In the genomic region with DNA sequence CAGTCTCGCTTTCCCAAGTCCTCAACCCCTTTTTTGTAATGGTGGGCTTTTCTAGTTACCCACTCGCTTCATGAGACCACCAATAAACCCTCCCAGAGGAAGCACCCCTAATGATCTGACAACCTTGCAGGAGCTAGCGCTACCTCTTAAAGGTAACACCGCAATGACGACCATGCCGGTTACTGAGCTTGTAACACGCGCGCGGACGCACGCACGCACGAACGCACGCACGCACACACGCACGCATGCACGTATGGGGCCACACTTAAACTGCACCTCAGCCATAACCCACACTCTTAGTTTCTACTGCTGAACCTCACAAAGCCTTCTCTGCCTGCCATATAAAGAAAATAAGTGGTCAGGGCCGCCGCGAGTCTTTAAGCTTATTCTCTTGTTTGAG, we compare ENCODE assay signal across 20 mouse cellular contexts. TPM values are rescaled to one million over a fixed set of nuclear protein-coding genes. Genes with fewer than 3 reads are reported as not detected.
DNase-seq lines count a peak whose midpoint lies in the region; ATAC-seq and TF ChIP-seq lines count a peak whose summit lies in the region.
"Had no signal": no experiment of that assay in that cellular context is flagged by ENCODE, and none has a peak within 500 bp of the region (broad histone marks: within the 10 kb centered on the region; RNA-seq: fewer than 3 reads in every experiment).

No protein-coding gene starts in this region.

- no peak for TF ChIP-seq CTCF in E14TG2a.4 (conservative IDR thresholded peaks at IDR 0.05; ENCODE audit: low read length)

- DNase-seq in ZHBTc4 (ENCODE audit: low read depth, low spot score), result peak; percentile 60
- DNase-seq in heart, adult 9 months (ENCODE audit: low spot score in 2 of 2), result no peak
- DNase-seq: adrenal gland, adult 2 months; adrenal gland, postnatal 10 days; adrenal gland, postnatal 25 days; B cell, adult 2 months; cerebellum, adult 11-12 months; cerebellum, adult 2 months; cerebellum, adult 9-10 months; cerebellum, postnatal 10 days; cerebellum, postnatal 25 days; forebrain, postnatal 0 days had no signal

- H3K4me1 ChIP-seq in megakaryocyte, embryonic 14.5 days, result peaks cover 5% of the 10 kb centered on the region; the same call in 1 of the 2 replicates
- H3K4me1 ChIP-seq in E14TG2a.4 (replicated peaks; ENCODE audit: low read depth, low read length), result peaks cover 25% of the 10 kb centered on the region
- H3K4me1 ChIP-seq: embryonic facial prominence, embryonic 10.5 days; embryonic facial prominence, embryonic 12.5 days; forebrain, embryonic 15.5 days had no signal

- H3K9me3 ChIP-seq in megakaryocyte, embryonic 14.5 days, result peaks cover 35% of the 10 kb centered on the region
- H3K9me3 ChIP-seq in E14TG2a.4 (ENCODE audit: low read length), result peaks cover 7% of the 10 kb centered on the region; the same call in 1 of the 2 replicates
- H3K9me3 ChIP-seq: embryonic facial prominence, embryonic 12.5 days; forebrain, embryonic 15.5 days had no signal

- H3K4me3 ChIP-seq in megakaryocyte, embryonic 14.5 days (replicated peaks), result peak overlapping the region; percentile 50
- peak overlapping the region; percentile 50 for H3K4me3 ChIP-seq in E14TG2a.4 (replicated peaks; ENCODE audit: low read length)
- H3K4me3 ChIP-seq: embryonic facial prominence, embryonic 10.5 days; embryonic facial prominence, embryonic 12.5 days; forebrain, embryonic 13.5 days; forebrain, embryonic 15.5 days had no signal

- peaks cover 65% of the 10 kb centered on the region for H3K27me3 ChIP-seq in megakaryocyte, embryonic 14.5 days (replicated peaks)
- peaks cover 2% of the 10 kb centered on the region; the same call in 1 of the 2 replicates for H3K27me3 ChIP-seq in E14TG2a.4 (ENCODE audit: insufficient read depth, low read length)
- H3K27me3 ChIP-seq: embryonic facial prominence, embryonic 12.5 days; forebrain, embryonic 13.5 days; forebrain, embryonic 15.5 days had no signal

- no peaks in the 10 kb centered on the region for H3K36me3 ChIP-seq in megakaryocyte, embryonic 14.5 days (replicated peaks; ENCODE audit: low read length)
- 0 out of 2 replicates have a peak, but pooled peaks cover 8% of the 10 kb centered on the region for H3K36me3 ChIP-seq in E14TG2a.4 (ENCODE audit: insufficient read depth, low read length)

- ATAC-seq in megakaryocyte, adult 5-6 weeks (ENCODE audit: poor library complexity, severe bottlenecking), result no peak
- ATAC-seq: CD4-positive, CD25-positive, alpha-beta regulatory T cell, adult 4 months; forebrain, embryonic 13.5 days; forebrain, embryonic 15.5 days; forebrain, postnatal 0 days had no signal

RNA-seq across cellular contexts. Expression of a gene that starts 26.8 kb away (rescaled TPM):
- not detected in 2 replicates for polyA plus RNA-seq in megakaryocyte, embryonic 14.5 days (2012; ENCODE audit: insufficient read depth, low replicate concordance)
- not detected in 2 replicates for total RNA-seq in megakaryocyte, adult 5-6 weeks (2015)
- total RNA-seq in megakaryocyte, adult 5-6 weeks (2017), result under 0.01 TPM in 1 of 2 replicates, not detected in the other
